In genomic region chr12:49480656-49481055, GRCm38 (mm10) we compare ENCODE assay signal across 11 mouse cellular contexts.
DNase-seq lines count a peak whose midpoint lies in the region; ATAC-seq lines count a peak whose summit lies in the region.
"Had no signal": no experiment of that assay in that cellular context is flagged by ENCODE, and none has a peak within 500 bp of the region (broad histone marks: within the 10 kb centered on the region; RNA-seq: fewer than 3 reads in every experiment).

No protein-coding gene starts in this region.

- no peak overlapping the region for H3K4me2 ChIP-seq in limb, embryonic 11.5 days (ENCODE audit: low read depth, severe bottlenecking)
- peak overlapping the region; percentile 40 for H3K4me2 ChIP-seq in forebrain, embryonic 12.5 days
- H3K4me2 ChIP-seq in hindbrain, embryonic 13.5 days, result peak overlapping the region; percentile 8; the same call in 1 of the 2 replicates
- peak overlapping the region; percentile 9; the same call in 1 of the 2 replicates for H3K4me2 ChIP-seq in midbrain, embryonic 12.5 days (replicated peaks)
- H3K4me2 ChIP-seq: heart, embryonic 15.5 days had no signal

- H3K9me3 ChIP-seq in limb, embryonic 11.5 days (ENCODE audit: control insufficient read depth, low read length), result no peaks in the 10 kb centered on the region
- H3K9me3 ChIP-seq in limb, embryonic 10.5 days (replicated peaks), result no peaks in the 10 kb centered on the region
- H3K9me3 ChIP-seq in forebrain, embryonic 12.5 days, result no peaks in the 10 kb centered on the region
- no peaks in the 10 kb centered on the region for H3K9me3 ChIP-seq in hindbrain, embryonic 13.5 days
- H3K9me3 ChIP-seq in midbrain, embryonic 12.5 days, result no peaks in the 10 kb centered on the region
- H3K9me3 ChIP-seq: heart, embryonic 15.5 days had no signal

- ATAC-seq in limb, embryonic 11.5 days (ENCODE audit: insufficient number of reproducible peaks, low FRiP score, low TSS enrichment, low read depth), result no peak
- ATAC-seq in forebrain, embryonic 12.5 days (ENCODE audit: low FRiP score), result peak; percentile 81
- ATAC-seq in hindbrain, embryonic 13.5 days (ENCODE audit: low FRiP score), result 0 out of 2 replicates have a peak, but pooled peaks have one; percentile 25
- no peak for ATAC-seq in midbrain, embryonic 12.5 days (ENCODE audit: low FRiP score, low read depth)
- ATAC-seq in activated CD4-positive, CD25-positive, alpha-beta regulatory T cell, adult 4 months, result no peak
- no peak for ATAC-seq in erythroid progenitor cell, adult 5-6 weeks (replicated peaks; ENCODE audit: low FRiP score, poor library complexity, severe bottlenecking)

- no peaks in the 10 kb centered on the region for H3K27me3 ChIP-seq in limb, embryonic 11.5 days (ENCODE audit: control insufficient read depth, insufficient read depth, low read length)
- H3K27me3 ChIP-seq in limb, embryonic 10.5 days (ENCODE audit: low read depth, poor library complexity, severe bottlenecking), result no peaks in the 10 kb centered on the region
- no peaks in the 10 kb centered on the region for H3K27me3 ChIP-seq in forebrain, embryonic 12.5 days
- H3K27me3 ChIP-seq in hindbrain, embryonic 13.5 days, result no peaks in the 10 kb centered on the region
- no peaks in the 10 kb centered on the region for H3K27me3 ChIP-seq in midbrain, embryonic 12.5 days
- H3K27me3 ChIP-seq: heart, embryonic 15.5 days had no signal

- WGBS in limb, embryonic 11.5 days, result 60% methylated on average over 3 of the region's 3 CpGs
- WGBS in limb, embryonic 10.5 days, result 80% methylated on average over 3 of the region's 3 CpGs
- WGBS in forebrain, embryonic 12.5 days, result 14% methylated on average over 3 of the region's 3 CpGs
- WGBS in hindbrain, embryonic 13.5 days, result 35% methylated on average over 3 of the region's 3 CpGs
- 49% methylated on average over 3 of the region's 3 CpGs for WGBS in midbrain, embryonic 12.5 days

- H3K4me1 ChIP-seq in limb, embryonic 11.5 days (ENCODE audit: control insufficient read depth, insufficient read depth, low read length), result no peaks in the 10 kb centered on the region
- peaks cover 7% of the 10 kb centered on the region; the same call in 1 of the 2 replicates for H3K4me1 ChIP-seq in limb, embryonic 10.5 days
- H3K4me1 ChIP-seq in forebrain, embryonic 12.5 days, result peaks cover 16% of the 10 kb centered on the region
- H3K4me1 ChIP-seq in hindbrain, embryonic 13.5 days (replicated peaks), result peaks cover 15% of the 10 kb centered on the region
- peaks cover 15% of the 10 kb centered on the region for H3K4me1 ChIP-seq in midbrain, embryonic 12.5 days
- H3K4me1 ChIP-seq: heart, embryonic 15.5 days had no signal

- DNase-seq in limb, embryonic 11.5 days (ENCODE audit: low spot score), result peak; percentile 23
- DNase-seq in limb, embryonic 10.5 days (ENCODE audit: low spot score), result no peak
- no peak for DNase-seq in kidney, adult 11 months
- DNase-seq: kidney, adult 18-20 months; lung, postnatal 10 days had no signal

- no peak overlapping the region for H3K9ac ChIP-seq in limb, embryonic 11.5 days (ENCODE audit: low read length)
- H3K9ac ChIP-seq in forebrain, embryonic 12.5 days, result no peak overlapping the region
- H3K9ac ChIP-seq in hindbrain, embryonic 13.5 days, result no peak overlapping the region
- no peak overlapping the region for H3K9ac ChIP-seq in midbrain, embryonic 12.5 days (replicated peaks)
- H3K9ac ChIP-seq: heart, embryonic 15.5 days had no signal

- no peak overlapping the region for H3K4me3 ChIP-seq in limb, embryonic 11.5 days (ENCODE audit: low read depth, low read length)
- H3K4me3 ChIP-seq in limb, embryonic 10.5 days, result no peak overlapping the region
- H3K4me3 ChIP-seq in forebrain, embryonic 12.5 days (replicated peaks), result no peak overlapping the region
- no peak overlapping the region for H3K4me3 ChIP-seq in hindbrain, embryonic 13.5 days
- no peak overlapping the region for H3K4me3 ChIP-seq in midbrain, embryonic 12.5 days
- H3K4me3 ChIP-seq: heart, embryonic 15.5 days had no signal

- H3K27ac ChIP-seq in limb, embryonic 11.5 days (replicated peaks; ENCODE audit: low read depth, low read length), result no peak overlapping the region
- no peak overlapping the region for H3K27ac ChIP-seq in limb, embryonic 10.5 days
- peak overlapping the region; percentile 86 for H3K27ac ChIP-seq in forebrain, embryonic 12.5 days
- no peak overlapping the region for H3K27ac ChIP-seq in hindbrain, embryonic 13.5 days
- H3K27ac ChIP-seq in midbrain, embryonic 12.5 days (replicated peaks), result 0 out of 2 replicates have a peak overlapping the region, but pooled peaks have one; percentile 20
- H3K27ac ChIP-seq: heart, embryonic 15.5 days had no signal

- no peaks in the 10 kb centered on the region for H3K36me3 ChIP-seq in limb, embryonic 11.5 days (ENCODE audit: control insufficient read depth, insufficient read depth, low read length)
- no peaks in the 10 kb centered on the region for H3K36me3 ChIP-seq in limb, embryonic 10.5 days
- H3K36me3 ChIP-seq in forebrain, embryonic 12.5 days (replicated peaks), result no peaks in the 10 kb centered on the region
- H3K36me3 ChIP-seq in hindbrain, embryonic 13.5 days, result no peaks in the 10 kb centered on the region
- H3K36me3 ChIP-seq in midbrain, embryonic 12.5 days, result no peaks in the 10 kb centered on the region
- H3K36me3 ChIP-seq: heart, embryonic 15.5 days had no signal

Comparison
In these comparisons a context has a peak if more than half of its experiments do, and no peak if none do; other contexts are left out.
1. ATAC-seq: peak in forebrain, embryonic 12.5 days (single experiment) and hindbrain, embryonic 13.5 days (single experiment); none in limb, embryonic 11.5 days (single experiment), midbrain, embryonic 12.5 days (single experiment), activated CD4-positive, CD25-positive, alpha-beta regulatory T cell, adult 4 months (single experiment) and erythroid progenitor cell, adult 5-6 weeks (single experiment).
2. H3K27ac ChIP-seq: peak in forebrain, embryonic 12.5 days (single experiment) and midbrain, embryonic 12.5 days (single experiment); none in limb, embryonic 11.5 days (single experiment), limb, embryonic 10.5 days (single experiment) and hindbrain, embryonic 13.5 days (single experiment).